Mouse (Mus musculus) stomach, embryonic 15.5 days (tissue): Measurements from ENCODE around the gene Barhl1. TPM values are rescaled to one million over a fixed set of nuclear protein-coding genes. Genes with fewer than 3 reads are reported as not detected.
A peak's percentile ranks its signal among the peaks of the same experiment; 100 is the strongest.

Source experiments
- ATAC-seq: fragments of 200-750 bp; cut with Nextera tagmentation; 2 replicates; pipeline ENCODE4 v1.8.0; 2017; ENCODE audit warnings: low read depth, moderate number of reproducible peaks, moderate TSS enrichment; ENCODE audit not compliant: insufficient read depth, low FRiP score
- H3K27ac ChIP-seq: fragments of 300-500 bp; sonication (generic); 2 replicates; pipeline ENCODE4 v1.5.1; 2015; ENCODE audit warnings: mild to moderate bottlenecking, inconsistent platforms
- H3K27me3 ChIP-seq: fragments of 300-500 bp; sonication (generic); replicated peaks from 2 replicates; pipeline ENCODE4 v1.6.1; 2015; ENCODE audit warnings: inconsistent platforms
- H3K36me3 ChIP-seq: fragments of 300-500 bp; sonication (generic); 2 replicates; pipeline ENCODE4 v1.6.1; 2015; ENCODE audit warnings: inconsistent platforms
- H3K4me1 ChIP-seq: fragments of 300-500 bp; sonication (generic); 2 replicates; pipeline ENCODE4 v1.6.1; 2015; ENCODE audit warnings: inconsistent platforms
- H3K4me2 ChIP-seq: fragments of 300-500 bp; sonication (generic); 2 replicates; pipeline ENCODE4 v1.6.1; 2015; ENCODE audit warnings: mild to moderate bottlenecking, inconsistent platforms
- H3K4me3 ChIP-seq: fragments of 300-500 bp; sonication (generic); replicated peaks from 2 replicates; pipeline ENCODE4 v1.5.1; 2015; ENCODE audit warnings: inconsistent platforms
- H3K9ac ChIP-seq: fragments of 300-500 bp; sonication (generic); 2 replicates; pipeline ENCODE4 v1.6.1; 2015; ENCODE audit warnings: inconsistent platforms
- H3K9me3 ChIP-seq: fragments of 300-500 bp; sonication (generic); 2 replicates; pipeline ENCODE4 v1.6.1; 2016; ENCODE audit warnings: inconsistent platforms
- WGBS: fragments of 180-500 bp; shearing (Covaris S2); methylation state at CpG from one replicate; pipeline ENCODE4 v1.1.7; 2015; 5-methylcytosine and 5-hydroxymethylcytosine counted together
- polyA plus RNA-seq: library from polyadenylated mRNA; unstranded; fragments of >200 nt; fragmentation: Nextera tagmentation; extraction: Ambion mirVana; gene quantifications from 2 replicates; pipeline ENCODE4 v1.2.1, GENCODE M21; 2015

Barhl1 gene
- polyA plus RNA-seq, result 0.12 TPM in 1 of 2 replicates, not detected in the other

DNA sequence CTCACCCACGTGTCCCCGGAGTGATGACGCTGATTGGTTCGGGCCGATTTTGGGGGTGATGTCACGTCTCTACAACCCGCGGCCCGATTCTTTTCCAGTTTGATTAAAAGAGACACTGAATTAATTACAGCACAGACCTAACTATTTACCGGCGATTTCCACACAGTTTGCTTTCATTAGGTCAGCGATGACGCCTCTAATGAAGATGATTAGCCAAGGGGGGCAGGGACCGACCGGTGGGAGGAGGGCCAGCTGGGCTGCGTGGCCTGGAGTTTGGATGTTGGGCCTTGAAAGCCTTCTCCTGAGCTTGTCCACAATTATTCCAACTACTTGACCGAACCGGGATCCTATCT is at the start of gene Barhl1:
Gene Barhl1, minus strand, starts transcription at position 156 of the 353 bp plus-strand sequence.
- H3K36me3 ChIP-seq, result no peaks in the 10 kb centered on the region
- WGBS, result 2% methylated on average over 18 of the region's 18 CpGs
- H3K9me3 ChIP-seq, result no peaks in the 10 kb centered on the region
- H3K9ac ChIP-seq, result no peak within 1 kb of the TSS
- peak within 1 kb of the TSS; percentile 23; the same call in 1 of the 2 replicates for H3K4me2 ChIP-seq
- ATAC-seq, result no peak
- H3K4me1 ChIP-seq, result 0 out of 2 replicates have a peak, but pooled peaks cover 4% of the 10 kb centered on the region
- H3K27ac ChIP-seq, result no peak within 1 kb of the TSS
- H3K4me3 ChIP-seq, result no peak within 1 kb of the TSS
- peaks cover 87% of the 10 kb centered on the region for H3K27me3 ChIP-seq

DNA sequence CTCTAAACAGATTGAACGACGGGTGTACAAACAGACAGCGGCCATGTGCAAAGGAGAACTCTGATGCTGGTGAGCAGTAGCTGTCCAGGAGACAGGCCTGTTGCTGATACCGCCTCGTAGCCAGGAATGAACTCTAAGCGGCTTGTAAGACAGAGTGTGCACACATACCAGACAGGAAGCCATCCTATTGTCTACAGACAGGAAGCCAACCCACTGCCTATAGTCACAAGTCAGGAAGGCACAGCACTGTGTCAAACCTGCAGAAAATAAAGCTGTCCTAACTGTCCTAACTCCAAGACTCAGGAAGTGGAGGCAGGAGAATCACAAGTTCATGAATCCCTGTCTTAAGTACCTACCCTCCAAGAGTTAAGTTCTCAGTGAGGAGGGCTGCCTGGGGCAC is 47.1 kb upstream of the Barhl1 start:
- H3K27me3 ChIP-seq, result no peaks in the 10 kb centered on the region
- no peaks in the 10 kb centered on the region for H3K4me1 ChIP-seq
- no peak for ATAC-seq
- H3K4me2 ChIP-seq, result no peak overlapping the region
- WGBS, result 60% methylated on average over 6 of the region's 6 CpGs
- no peaks in the 10 kb centered on the region for H3K9me3 ChIP-seq
- H3K27ac ChIP-seq, result no peak overlapping the region
- no peaks in the 10 kb centered on the region for H3K36me3 ChIP-seq
- no peak overlapping the region for H3K9ac ChIP-seq
- no peak overlapping the region for H3K4me3 ChIP-seq

DNA sequence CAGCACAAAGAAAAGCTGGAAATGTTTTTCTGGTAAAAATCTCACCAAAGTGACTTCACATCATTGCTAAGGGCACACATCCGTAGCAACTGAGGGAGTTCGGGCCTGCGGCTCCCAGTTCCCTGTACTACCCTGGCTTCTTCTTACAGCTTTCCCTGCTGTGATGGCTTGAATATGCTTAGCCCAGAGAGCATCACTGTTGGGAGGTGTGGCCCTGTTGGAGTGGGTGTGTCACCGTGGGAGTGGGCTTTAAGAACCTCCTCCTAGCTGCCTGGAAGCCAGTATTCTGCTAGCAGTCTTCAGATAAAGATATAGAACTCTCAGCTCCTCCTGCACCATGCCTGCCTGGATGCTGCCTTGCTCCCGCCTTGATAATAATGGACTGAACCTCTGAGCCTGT is 45.2 kb upstream of the Barhl1 start:
- Histone ChIP-seq H3K9me3 (no peaks in the 10 kb centered on the region), H3K27me3 (no peaks in the 10 kb centered on the region), H3K27ac (no peak overlapping the region), H3K36me3 (no peaks in the 10 kb centered on the region), H3K9ac (no peak overlapping the region), H3K4me1 (no peaks in the 10 kb centered on the region), H3K4me2 (no peak overlapping the region), H3K4me3 (no peak overlapping the region)
- 71% methylated on average over 5 of the region's 5 CpGs for WGBS
- no peak for ATAC-seq

DNA sequence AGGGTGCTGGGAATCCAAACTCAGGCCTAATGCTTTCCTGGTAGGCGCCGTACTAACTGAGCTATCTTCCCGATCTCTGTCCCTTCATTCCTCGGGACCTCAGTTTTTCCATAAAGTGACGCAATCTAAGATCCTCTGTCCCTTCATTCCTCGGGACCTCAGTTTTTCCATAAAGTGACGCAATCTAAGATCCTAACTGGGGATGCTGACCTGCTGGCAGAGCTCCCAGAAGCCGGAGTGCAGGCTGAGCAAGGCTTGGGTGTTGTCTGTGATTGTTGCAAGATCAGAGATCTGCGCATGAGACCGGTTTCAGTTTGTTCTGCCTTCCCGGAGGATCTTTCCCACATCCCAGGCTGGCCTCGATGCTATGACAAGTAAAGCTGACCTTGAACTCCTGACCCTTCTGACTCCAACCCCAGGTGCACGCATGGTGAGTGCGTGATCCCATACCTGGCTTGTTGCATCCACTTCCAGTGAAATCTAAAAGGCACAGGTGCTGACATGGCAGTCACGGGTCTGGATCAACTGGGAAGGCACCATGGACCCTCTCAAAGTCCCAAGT is 44.6 kb upstream of the Barhl1 start:
- Histone ChIP-seq H3K27me3 (no peaks in the 10 kb centered on the region), H3K4me1 (no peaks in the 10 kb centered on the region), H3K4me3 (no peak overlapping the region), H3K9me3 (no peaks in the 10 kb centered on the region), H3K27ac (no peak overlapping the region), H3K9ac (no peak overlapping the region), H3K36me3 (no peaks in the 10 kb centered on the region), H3K4me2 (no peak overlapping the region)
- WGBS, result 80% methylated on average over 15 of the region's 15 CpGs
- no peak for ATAC-seq

DNA sequence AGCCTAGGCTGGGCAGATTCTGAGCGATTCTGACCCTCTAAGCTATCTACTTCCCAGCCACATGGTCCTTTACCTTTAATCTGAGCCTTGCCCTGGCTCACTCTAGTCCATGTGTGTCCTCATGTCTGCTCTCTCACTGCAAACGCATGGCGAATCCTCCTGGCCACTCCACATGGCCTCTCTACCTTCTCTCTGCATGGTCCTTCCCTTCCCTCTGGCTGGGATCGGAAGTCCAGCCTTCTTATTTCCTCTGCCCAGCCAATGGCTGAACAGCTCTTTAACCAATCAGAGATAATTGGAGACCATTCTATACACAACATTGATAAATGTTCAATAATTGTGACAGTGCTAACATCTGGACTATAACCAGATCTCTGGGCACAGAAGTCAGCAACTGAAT is 40.4 kb upstream of the Barhl1 start:
- H3K4me1 ChIP-seq, result no peaks in the 10 kb centered on the region
- H3K9ac ChIP-seq, result no peak overlapping the region
- no peak overlapping the region for H3K27ac ChIP-seq
- no peaks in the 10 kb centered on the region for H3K9me3 ChIP-seq
- H3K36me3 ChIP-seq, result no peaks in the 10 kb centered on the region
- no peak for ATAC-seq
- no peak overlapping the region for H3K4me3 ChIP-seq
- no peaks in the 10 kb centered on the region for H3K27me3 ChIP-seq
- 79% methylated on average over 4 of the region's 4 CpGs for WGBS
- H3K4me2 ChIP-seq, result no peak overlapping the region

DNA sequence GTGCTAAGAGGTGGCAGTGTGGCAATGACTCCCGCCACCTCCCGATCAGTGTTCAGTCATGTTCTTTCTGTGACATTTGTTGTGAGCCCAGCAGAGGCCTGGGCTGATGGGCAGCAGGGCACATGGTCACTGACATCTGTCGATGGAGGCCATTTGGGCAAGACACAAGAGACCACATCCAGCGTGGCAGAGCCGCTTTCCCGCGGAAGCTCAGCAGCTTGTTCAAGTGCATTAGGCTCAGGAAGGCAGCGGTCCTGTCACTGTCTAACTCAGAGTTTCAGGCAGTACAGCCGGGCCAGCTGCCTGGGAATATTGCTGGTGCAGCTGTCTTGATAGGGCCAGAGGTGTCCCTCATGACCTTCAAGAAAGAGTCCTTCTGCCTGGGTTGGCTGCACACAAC is 38.1 kb upstream of the Barhl1 start:
- WGBS, result 83% methylated on average over 9 of the region's 9 CpGs
- Histone ChIP-seq H3K4me1 (no peaks in the 10 kb centered on the region), H3K27me3 (no peaks in the 10 kb centered on the region), H3K27ac (no peak overlapping the region), H3K36me3 (no peaks in the 10 kb centered on the region), H3K9ac (no peak overlapping the region), H3K9me3 (no peaks in the 10 kb centered on the region), H3K4me2 (no peak overlapping the region), H3K4me3 (no peak overlapping the region)
- no peak for ATAC-seq

DNA sequence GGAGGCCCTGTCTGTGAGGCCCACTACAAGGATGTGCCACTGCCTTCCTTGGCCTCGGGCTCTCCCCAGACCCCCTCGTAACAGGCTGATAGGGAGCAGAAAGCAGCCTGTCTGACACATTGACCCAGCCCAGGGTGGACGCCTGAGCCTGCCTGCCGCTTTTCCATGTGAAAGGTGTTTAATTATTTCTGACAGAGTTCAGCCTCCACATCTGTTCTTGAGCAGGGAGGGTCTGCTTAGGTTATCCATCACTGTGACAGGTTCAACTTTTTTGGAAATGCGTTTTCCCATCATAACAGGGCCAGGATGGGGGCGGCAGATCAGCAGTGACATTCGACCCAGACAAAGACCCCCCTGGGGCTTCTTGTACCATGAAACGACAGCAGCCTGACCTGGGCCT is 36.5 kb upstream of the Barhl1 start:
- no peak overlapping the region for H3K9ac ChIP-seq
- H3K36me3 ChIP-seq, result no peaks in the 10 kb centered on the region
- no peaks in the 10 kb centered on the region for H3K4me1 ChIP-seq
- no peak overlapping the region for H3K4me2 ChIP-seq
- H3K27me3 ChIP-seq, result no peaks in the 10 kb centered on the region
- 31% methylated on average over 8 of the region's 8 CpGs for WGBS
- H3K4me3 ChIP-seq, result no peak overlapping the region
- no peak for ATAC-seq
- no peaks in the 10 kb centered on the region for H3K9me3 ChIP-seq
- no peak overlapping the region for H3K27ac ChIP-seq

DNA sequence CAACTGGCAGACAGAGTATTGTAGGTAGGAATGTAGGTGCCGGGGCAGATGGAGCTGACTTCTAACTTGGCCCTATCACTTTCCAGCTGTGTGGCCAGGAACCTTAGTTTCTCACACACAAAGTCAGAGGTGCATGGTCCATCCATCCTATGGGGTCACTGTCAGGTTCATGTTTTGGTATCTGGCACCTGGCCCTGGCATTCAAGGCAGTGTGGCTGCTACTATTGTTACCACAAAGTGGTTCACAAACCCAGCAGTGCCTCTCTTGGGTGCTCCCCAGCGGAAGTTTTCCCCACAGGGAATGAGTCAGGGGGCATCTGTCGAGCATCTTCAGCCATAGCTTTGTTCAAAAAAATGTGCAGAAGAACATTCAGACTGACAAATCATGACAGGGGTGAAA is 29.8 kb upstream of the Barhl1 start:
- WGBS, result 68% methylated on average over 3 of the region's 3 CpGs
- Histone ChIP-seq H3K4me2 (no peak overlapping the region), H3K9me3 (no peaks in the 10 kb centered on the region), H3K27me3 (no peaks in the 10 kb centered on the region), H3K9ac (no peak overlapping the region), H3K27ac (no peak overlapping the region), H3K36me3 (no peaks in the 10 kb centered on the region), H3K4me3 (no peak overlapping the region), H3K4me1 (no peaks in the 10 kb centered on the region)
- no peak for ATAC-seq

DNA sequence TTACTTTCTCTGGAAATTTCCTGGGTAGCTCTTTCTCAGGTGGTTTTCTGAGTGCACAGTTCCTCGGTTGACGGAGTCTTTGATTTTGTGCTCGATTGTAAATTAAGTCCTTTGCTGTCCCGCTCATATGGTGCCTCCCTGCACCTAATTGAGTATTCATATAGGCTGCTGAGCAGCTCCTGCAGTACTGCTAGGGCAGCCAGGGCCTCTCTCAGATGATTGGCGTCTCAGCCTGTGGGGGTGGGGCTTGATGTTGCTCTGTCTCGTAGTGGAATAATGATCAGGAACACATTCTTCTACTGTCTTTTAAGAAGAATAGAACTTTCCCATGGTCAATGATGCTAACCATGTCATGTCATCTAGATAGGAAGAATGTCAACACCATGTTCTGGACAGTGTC is 28.9 kb upstream of the Barhl1 start:
- Histone ChIP-seq H3K27ac (no peak overlapping the region), H3K27me3 (no peaks in the 10 kb centered on the region), H3K9ac (no peak overlapping the region), H3K4me3 (no peak overlapping the region), H3K36me3 (no peaks in the 10 kb centered on the region), H3K4me1 (no peaks in the 10 kb centered on the region), H3K4me2 (no peak overlapping the region), H3K9me3 (no peaks in the 10 kb centered on the region)
- no peak for ATAC-seq
- 71% methylated on average over 6 of the region's 6 CpGs for WGBS

DNA sequence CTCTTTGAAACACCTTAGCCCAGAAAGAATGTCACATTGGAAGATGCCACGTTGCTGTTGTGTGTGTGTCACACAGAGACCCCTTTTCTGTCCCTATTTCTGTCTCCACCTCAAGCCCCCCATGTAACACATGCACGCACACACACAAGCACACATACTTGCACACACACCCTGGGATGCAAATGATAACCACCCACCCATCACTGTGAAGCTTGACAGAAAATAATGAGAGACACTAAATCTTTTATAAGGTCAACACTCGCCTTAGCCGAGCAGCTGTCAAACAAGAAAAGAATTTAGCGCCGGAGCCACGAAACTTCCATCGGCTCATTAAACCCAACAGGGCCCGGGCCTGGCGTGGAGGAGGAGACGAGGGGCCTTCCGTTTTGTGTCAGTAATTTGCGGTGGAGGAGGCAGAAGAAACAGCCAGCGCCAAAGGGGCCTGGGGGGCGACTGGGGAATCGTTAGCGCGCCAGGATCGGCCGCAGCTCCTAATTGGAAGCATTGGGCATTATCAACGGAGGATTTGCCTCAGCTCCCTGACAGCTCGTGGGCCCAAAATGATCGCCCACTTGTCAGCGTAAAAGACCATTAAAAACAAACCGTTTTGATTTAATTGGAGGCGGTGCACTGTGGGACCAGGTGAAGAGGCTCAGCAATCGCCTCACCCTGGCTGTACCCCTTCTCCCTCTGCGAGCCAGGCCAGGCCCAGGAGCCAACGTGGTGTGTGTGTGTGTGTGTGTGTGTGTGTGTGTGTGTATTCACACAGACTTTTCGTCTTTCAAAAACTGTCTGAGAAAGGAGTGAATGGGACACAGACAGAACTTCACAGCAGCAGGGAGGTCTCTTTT is 27.4 kb upstream of the Barhl1 start:
- WGBS, result 57% methylated on average over 30 of the region's 30 CpGs
- Histone ChIP-seq H3K9me3 (no peaks in the 10 kb centered on the region), H3K4me2 (no peak overlapping the region), H3K27ac (no peak overlapping the region), H3K4me3 (no peak overlapping the region), H3K36me3 (no peaks in the 10 kb centered on the region), H3K4me1 (no peaks in the 10 kb centered on the region), H3K9ac (no peak overlapping the region), H3K27me3 (no peaks in the 10 kb centered on the region)
- ATAC-seq, result no peak

DNA sequence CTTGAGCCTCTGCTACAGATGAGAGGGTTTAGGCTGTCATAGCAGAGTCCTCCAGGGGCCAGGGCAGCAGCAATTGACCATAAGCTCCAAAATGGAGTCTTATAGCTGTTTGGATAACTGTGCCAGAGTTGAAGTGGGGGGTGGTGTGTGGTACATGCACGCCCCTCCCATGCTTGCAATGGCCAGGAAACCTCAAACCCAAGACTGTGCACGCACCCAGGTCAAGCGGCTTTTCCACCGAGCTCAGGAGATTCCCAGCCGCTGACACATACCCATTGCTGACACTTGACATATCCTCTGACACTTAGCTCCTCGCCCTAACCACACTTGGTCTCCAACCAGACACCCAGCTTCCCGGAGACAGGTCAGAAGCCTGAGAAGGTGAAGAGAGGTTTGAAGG is 22.5 kb upstream of the Barhl1 start:
- no peaks in the 10 kb centered on the region for H3K36me3 ChIP-seq
- H3K9me3 ChIP-seq, result no peaks in the 10 kb centered on the region
- H3K9ac ChIP-seq, result no peak overlapping the region
- 68% methylated on average over 7 of the region's 7 CpGs for WGBS
- ATAC-seq, result no peak
- H3K4me1 ChIP-seq, result no peaks in the 10 kb centered on the region
- no peak overlapping the region for H3K4me2 ChIP-seq
- no peak overlapping the region for H3K27ac ChIP-seq
- no peaks in the 10 kb centered on the region for H3K27me3 ChIP-seq
- H3K4me3 ChIP-seq, result no peak overlapping the region

DNA sequence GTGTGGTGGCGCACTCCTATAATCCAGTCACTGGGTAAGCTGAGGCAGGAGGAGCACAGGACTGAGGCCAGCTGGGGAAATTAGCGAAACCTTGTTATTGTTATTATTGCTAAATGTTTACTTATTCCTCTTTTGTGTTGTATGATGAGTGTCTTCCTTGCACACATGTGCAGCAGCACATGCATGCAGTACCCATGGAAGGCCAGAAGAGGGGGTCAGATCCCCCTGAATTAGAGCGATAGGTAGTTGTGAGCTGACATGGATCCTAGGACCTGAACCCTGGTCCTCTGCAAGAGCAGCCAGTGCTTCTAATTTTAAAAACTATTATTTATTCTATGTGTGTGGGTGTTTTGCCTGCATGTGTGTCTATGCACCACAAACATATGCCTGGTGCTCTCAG is 14.1 kb upstream of the Barhl1 start:
- H3K9ac ChIP-seq, result no peak overlapping the region

More for the DNA sequence above, 14.1 kb upstream of the Barhl1 start:
- no peaks in the 10 kb centered on the region for H3K36me3 ChIP-seq
- 83% methylated on average over 3 of the region's 3 CpGs for WGBS
- ATAC-seq, result no peak
- no peaks in the 10 kb centered on the region for H3K4me1 ChIP-seq
- no peaks in the 10 kb centered on the region for H3K9me3 ChIP-seq
- no peak overlapping the region for H3K4me2 ChIP-seq
- no peak overlapping the region for H3K27ac ChIP-seq
- no peaks in the 10 kb centered on the region for H3K27me3 ChIP-seq
- H3K4me3 ChIP-seq, result no peak overlapping the region
